Mouse (Mus musculus) urinary bladder, adult 2 months (tissue): Measurements from ENCODE around the gene Stxbp5. TPM values are rescaled to one million over a fixed set of nuclear protein-coding genes. Genes with fewer than 3 reads are reported as not detected.
"Not testable (repeated sequence)": the region's sequence is repeated elsewhere in the genome, so short reads cannot be mapped to it uniquely, and the experiment has no call there.

Experiments used
- DNase-seq: peaks from one replicate; pipeline ENCODE4 v3.0.0; 2022; ENCODE audit warnings: low spot score
- polyA plus RNA-seq: library from polyadenylated mRNA; depleted of rRNA; stranded (reverse); fragments of >200 nt; gene quantifications from 2 replicates; pipeline ENCODE4 v1.2.3, GENCODE M21; 2012; rRNA removed

Stxbp5 gene
- 16.8 and 20.8 TPM in 2 replicates for polyA plus RNA-seq

DNA sequence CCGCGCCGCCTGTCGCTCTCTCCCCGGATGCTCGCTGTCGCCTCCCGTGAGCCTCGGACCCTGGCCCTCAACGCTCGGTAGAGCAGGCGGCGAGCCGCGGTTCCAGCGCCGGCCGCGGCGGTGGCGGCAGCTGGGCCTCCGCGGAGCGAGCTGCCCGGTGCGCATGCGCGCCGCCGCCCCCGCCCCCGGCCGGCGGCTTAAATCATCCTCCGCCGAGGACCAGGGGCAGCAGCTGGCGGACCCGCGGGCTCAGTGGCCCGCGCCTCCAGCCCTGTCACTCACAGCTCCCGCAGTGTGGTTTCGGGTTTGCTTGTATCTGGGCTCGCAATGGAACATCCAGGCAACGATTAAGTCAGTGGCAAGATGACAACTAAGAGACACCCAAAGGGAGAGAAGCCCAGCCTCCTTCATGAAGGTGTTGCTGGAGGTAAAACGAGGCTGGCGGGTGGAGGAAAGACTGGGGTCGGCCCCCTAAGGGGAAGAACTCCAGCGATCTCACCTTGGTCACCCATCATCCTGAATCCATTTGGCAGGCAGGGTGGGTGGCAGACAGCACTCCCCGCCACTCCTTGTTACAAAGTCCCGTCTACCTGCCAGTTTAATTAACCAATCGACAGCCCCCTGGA, at the start of gene Stxbp5:
TSS of gene Stxbp5 (minus strand) at position 9 of the 626 bp plus-strand sequence.
- peak; percentile 86 for DNase-seq

DNA sequence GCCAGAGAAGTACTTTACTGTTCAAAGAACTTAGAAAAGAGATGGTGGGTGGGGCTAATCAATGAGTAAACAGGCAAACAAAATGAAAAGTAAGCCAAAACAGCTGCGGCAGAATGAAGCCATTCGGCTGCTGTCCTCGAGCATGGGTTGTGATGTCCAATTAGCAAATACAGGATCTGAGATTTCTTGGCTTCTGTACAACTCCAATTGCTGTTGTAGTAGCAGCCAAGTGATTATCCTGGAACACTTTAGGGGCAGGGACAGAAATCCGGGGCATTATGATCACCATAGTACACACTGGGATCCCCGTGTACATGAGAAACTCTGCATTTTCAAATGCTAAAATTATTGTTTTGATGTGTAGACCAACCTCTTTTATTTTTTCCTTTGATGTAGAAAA, 11.5 kb upstream of the Stxbp5 start:
- DNase-seq = no peak

DNA sequence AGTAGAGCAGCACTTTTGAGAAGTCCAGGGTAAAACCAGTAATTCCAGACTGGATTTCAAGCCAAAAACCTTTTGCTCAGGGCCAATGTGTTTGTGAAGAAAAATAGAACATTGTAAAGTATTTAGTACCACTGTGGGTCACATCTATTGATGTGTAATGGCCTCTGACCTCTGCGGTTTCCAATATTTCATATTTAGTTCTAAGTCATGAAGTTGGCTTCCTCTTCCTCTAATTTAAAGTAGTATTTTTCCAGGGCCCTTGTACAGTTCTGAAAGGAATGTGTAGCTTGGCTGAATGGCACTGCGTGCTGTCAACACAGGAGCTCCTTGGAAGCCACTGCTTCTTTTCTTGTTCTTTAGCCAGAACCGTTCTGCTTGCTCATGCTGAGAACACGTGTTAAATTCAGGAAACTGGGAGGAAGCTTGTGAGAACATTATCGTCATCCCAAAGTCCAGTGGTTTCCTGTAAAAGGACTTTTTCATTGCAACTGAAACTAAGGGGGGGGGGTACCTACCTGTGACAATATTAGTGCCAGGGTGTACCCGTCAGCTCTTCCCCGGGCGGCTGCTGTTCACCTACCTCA, 7.1 kb upstream of the Stxbp5 start:
- no peak for DNase-seq

DNA sequence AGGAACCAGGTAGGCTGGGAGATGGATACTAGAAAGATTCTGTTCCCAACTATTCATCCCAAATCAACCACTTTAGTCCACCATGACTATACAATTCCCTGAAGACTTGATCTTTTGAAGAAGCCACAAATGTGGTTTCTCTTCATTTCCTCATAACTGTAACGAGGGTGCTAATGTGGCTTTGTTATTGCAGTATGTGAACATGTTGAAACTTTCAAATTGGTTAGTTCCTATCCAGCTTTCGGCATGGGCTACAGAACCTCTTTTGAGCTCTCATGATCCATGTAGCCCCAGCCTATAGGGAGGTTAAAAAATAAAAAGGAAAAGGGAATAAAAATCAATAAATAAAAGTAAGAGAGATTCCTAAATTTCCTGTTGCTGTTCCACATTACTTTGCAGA, 6.6 kb upstream of the Stxbp5 start:
- no peak for DNase-seq

DNA sequence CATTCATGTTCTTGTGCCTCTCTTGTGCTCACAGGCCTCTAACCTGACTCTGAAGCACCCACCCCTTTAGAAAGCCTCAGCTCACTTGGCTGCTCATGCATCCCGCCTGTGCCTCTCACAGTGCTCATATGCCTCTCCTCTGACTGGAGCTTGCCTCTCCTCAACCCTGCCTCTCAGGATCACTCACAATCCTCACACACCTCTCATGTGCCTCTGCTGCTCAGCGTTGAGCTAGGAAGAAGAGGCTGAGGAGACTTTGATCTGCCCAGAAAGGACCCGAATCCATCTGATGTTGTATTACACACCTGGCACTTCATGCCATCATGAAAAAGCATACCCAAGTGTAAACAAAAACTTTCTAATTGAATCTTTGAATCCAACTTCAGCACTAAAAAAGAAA, 5.3 kb upstream of the Stxbp5 start:
- DNase-seq = no peak

DNA sequence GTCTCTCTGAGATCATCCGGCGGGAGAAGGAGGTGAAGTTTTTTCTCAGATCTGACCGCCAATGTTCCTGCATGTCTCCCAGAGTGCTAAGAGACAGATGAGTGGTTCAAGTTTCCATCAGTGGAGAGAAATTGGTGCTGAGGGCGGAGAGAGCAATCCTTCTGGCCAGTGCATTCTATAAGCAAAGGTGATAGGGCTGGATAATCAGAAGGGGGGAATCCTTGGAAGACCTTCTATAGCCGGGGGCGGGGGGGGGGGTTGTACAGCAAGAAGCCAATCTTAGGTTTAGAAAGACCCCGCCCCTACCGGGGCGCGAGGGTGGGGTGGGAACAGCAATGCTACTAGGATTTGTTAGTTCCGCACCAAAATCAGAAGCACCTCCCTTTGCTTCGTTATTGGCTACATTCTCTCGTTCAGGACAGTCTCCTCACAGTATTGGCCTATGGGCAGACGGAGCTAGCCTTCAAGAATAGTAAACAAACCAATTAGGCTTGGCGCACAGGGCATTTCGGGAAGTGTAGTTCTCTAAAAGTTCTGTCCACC, 889 bp upstream of the Stxbp5 start:
- DNase-seq = peak; percentile 34

DNA sequence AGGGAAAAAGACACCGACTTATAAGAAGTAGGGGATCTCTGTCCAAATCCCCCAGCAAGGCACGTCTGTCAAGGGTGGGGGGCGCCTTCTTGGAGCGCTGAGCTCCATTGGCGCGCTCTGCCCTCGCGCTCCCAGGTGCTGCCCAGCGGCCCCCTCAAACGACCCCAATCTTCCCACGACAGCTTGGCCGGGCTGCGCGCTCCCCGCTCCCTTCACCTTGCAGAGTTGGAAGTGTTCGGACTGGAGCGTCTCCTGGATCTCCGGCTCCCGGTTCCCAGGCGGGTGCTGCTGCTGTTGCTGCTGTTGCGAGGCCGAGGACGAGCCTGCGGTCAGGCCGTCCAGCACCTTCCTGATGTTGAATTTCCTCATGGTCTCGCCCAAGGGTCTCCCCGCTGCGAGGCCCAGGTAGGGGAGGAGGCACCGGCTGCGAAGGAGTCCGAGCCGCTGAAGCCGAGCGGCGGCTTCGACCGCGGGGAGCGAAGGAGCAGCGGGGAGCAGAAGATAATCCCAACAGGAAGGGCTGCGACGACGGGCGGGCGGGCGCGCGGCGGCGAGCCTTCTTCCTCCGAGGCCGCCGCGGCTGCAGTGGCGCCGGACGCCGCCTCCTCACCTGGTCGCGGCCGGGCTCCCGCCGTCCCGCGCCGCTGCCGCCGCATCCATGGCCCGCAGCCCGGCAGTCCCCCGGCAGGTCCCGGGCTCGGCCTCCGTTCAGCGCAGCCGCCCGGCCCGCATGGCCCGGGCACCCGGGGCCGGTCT, 386 bp downstream of the Stxbp5 start:
- peak; percentile 59 for DNase-seq

DNA sequence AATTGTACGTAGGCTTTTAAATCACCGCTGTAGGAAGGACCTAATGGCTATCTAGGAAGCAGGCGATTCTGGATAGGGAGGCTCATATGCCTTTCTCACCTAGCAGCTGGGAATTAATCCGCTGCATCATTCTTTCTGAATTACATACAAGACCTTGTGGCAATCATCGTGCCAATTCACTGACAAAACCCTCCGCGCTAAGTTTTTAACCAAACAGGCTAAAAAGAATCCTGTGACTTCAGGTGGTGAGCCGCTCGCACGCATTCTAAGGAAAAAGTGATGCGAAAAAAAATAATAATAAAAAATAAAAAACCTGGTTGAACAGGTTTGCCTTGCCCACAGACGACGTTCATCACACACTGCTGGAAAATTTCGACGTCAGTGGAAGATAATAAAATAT, 1.1 kb downstream of the Stxbp5 start:
- DNase-seq = no peak

DNA sequence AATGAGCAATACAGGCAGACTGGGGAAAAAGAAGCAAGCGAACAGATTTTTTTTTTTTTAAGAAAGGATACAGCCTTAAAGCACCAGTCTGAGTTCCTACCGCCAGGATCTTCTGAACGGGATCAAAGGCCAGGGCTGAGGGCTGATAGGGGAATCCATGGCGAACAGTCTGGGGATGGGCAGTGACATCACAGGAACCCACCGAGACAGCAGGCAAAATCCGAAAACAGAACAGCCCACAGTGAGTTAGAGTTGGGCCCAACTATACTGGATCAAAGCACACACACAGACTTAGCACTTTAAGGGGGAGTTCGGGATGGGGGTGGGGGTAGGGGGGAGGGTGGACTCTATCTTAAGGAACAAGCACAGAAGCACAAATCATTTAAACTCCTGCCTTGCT, 1.8 kb downstream of the Stxbp5 start:
- DNase-seq = no peak

DNA sequence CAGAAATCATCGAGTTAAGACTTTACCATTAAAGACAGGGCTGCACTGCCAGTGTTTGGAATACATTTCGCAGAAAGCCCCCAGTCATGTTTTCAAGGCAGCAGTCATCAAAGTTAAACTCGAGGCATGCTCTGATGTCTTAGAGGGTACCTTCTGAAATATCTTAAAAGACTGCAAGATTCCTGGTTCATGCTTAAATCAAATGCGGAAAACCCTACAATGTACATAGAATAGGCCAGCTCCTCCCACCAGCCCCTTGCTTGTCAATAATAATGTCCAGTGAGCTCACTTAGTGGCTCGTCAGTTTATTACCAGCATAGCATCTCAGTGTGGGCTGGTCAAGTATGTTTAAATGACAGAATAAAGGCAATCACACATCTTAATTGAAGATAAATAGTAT, 3.0 kb downstream of the Stxbp5 start:
- DNase-seq = no peak

DNA sequence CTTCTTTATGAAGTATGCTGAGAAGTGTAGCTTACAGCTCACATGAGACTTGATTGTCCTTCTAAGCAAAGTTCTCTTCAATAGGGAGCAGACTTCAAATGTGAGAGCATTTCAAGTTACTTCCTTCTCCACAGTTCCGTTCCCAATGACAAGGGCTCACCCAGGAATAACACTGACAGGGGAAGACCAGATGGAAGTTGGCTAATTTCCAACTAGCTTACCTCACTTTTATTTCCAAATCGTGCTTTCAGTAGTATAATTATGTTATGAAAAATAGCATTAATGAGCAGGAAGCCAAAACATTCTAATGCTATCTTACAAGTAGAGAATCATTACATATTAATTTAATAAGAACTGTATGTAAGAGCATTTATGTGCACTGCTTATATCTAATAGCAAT, 7.3 kb downstream of the Stxbp5 start:
- DNase-seq = no peak

DNA sequence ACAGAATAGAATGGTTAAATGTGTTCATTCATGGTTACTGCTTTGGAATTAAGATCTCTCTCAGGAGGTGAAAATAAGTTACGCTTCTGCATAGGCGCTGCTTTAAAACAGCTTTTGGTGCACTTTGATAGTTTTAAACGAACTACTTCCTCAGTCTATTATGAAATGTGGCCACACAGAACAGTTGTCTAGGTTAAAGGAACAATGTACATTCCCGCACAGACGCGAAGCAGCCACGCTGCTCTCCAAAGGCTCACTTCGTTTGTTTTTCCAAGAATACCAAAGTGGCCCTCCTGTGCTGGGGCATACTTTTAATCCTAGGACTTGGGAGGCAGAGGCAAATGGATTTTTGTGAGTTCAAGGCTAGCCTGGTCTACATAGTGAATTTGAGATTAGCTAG, 11.2 kb downstream of the Stxbp5 start:
- DNase-seq = no peak

DNA sequence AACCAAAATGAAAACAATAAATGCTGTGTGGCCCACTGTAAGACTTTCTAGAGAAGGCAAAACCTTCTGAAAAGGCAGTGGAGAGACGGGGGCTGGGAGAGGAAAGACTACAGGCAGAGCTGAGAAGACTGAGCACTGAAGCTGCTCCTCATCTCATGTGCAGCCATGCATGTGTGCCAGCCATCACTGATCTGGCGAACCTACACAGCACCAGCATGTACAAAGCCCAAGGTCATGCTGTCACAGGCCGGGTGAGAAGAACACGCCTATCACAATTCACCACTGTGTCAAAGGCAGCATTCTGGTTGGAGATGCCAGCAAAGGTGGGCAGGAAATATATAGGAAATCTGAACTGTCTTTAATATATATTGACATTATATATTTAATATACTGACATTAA, 12.2 kb downstream of the Stxbp5 start:
- no peak for DNase-seq

DNA sequence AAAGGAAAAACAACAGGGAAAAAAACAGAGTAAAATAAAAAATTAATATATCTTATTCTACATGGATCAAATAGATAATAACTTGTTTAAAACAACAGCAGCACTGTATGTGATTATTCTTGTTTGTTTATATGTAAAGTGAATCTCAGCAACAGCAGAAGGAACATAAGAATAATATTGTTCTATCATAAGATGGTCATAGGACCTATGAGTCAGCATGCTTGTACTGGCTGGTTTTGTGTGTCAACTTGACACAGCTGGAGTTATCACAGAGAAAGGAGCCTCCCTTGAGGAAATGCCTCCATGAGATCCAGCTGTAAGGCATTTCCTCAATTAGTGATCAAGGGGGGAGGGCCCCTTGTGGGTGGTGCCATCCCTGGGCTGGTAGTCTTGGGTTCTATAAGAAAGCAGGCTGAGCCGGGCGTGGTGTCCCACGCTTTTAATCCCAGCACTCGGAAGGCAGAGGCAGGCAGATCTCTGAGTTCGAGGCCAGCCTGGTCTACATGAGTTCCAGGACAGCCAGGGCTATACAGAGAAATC, 19.0 kb downstream of the Stxbp5 start:
- not testable (repeated sequence) for DNase-seq

DNA sequence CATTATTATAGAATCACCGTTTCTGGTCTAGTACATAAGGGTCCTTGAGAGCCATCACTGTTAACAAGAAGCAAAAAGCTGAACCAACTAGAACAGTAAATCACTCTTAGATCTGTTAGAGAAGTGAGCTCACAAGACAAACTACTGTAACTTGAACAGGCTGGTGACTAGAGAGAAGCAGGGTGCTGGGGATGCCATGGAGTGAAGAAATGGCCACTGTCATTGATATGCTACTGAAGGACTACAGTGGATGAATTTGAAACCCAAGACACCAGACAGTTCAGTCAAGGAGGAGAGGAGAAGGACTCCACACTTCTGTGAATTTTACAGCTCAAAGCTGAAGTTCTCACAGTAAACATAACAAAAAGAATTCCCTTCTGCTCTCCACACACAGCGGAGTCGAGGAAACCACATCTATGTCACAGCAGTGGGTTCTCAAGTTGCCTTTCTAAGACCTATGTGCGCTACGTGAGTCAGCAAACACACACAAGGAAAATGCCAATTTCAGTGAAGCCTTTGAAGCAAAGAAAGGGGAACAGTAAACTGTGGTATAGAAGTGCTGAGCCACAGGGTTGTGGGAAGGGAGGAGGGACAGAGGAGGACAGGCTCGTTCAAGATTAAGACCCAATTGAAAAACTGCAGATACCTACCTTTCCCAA, 20.7 kb downstream of the Stxbp5 start:
- no peak for DNase-seq

DNA sequence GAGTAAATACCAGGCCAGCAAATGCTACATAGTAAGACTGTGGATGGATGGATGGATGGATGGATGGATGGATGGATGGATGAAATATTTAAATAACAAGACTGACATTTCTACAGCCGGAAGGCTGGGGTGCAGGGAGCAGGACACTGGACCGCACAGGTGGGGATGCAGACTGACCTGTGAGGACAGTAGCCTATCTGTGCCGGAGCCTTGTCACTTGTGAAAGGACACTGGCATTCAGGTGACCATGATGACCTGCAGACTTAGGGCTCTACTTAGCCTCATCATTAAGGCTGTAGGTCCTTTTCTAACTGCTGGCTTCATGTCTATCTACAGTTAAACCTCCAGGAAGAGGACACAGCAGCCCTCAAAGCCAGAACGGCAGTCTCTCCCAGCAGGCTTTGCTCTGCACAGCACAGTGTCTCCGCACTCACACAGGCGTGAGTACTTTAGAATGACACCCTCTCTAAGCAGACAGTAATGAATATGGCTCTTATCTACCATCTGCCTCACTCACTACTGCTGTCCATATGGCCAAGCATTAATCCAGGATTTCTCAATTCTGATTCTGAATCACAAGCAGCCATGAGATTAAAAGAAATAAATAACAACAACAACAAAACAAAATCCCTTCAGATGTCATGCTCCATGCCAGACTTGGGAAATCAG, 21.9 kb downstream of the Stxbp5 start:
- DNase-seq = no peak

DNA sequence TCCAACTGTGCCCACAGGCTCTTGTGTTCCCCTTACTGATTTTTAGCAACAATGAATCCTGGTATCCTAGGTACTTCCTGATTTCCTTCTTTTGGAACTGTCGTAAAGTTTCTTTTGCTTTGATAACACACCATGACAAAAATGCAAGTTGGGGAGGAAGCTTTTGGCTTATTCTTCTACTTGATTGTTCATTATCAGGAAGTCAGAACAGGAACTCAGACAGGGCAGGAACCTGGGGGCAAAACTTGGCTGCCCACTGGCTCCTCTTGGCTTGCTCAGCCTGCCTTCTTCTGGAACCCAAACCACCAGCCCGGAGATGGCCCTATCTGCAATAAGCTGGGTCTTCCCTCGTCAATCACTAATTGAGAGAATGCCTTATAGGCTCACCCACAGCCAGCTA, 25.0 kb downstream of the Stxbp5 start:
- DNase-seq = no peak

DNA sequence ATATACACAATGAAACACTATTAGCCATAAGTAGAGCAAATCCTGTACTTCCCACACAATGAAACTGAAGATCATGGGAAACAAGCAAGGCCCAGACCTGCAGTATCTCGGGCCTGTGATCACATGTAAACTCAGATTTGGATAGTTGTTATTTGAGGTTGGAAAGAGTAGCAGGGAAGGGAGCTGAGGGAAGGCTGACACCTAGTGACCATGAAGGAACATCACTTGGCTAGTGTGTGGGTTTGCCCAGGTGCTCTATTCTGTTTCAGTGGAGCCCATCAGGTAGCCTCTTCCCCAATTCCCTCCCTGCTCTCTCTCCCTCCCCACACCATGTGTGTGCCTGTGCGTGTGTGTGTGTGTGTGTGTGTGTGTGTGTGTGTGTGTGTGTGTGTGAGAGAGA, 28.7 kb downstream of the Stxbp5 start:
- DNase-seq = no peak

DNA sequence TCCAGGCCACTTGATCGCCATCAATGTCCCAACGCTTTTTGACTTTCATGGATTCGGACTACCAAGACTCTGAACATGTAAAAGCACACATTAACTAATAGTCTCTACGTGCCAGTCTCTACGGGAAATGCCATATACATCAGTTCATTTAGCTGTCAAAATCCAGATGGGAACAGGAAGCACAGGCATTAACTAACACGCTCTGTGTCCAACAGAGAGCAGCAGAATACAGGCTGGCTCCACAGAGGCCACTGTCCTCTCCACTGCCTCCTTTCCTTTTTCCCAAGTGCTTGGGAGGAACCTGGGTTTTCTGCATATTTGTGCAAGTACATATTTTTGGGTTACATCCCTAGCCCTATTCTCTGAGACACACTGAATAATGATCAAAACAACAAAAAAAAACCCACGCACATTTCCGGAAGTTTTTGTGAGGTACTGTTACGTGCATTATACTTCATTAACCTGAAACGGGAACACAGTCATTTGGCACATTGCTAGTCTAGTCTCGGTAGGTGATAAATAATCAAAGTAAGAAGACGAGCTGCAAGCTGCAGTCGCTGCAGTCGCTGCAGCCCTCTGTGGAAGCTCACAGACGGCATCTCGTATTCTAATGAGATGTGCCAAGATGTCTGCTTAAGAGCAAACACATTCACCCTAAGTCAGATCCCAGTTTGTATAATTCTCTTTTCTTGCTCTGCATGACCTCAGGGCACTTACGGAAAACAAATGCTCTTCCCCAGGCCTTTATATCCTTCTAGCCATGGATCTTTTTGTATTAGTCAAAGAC, 33.9 kb downstream of the Stxbp5 start:
- no peak for DNase-seq

DNA sequence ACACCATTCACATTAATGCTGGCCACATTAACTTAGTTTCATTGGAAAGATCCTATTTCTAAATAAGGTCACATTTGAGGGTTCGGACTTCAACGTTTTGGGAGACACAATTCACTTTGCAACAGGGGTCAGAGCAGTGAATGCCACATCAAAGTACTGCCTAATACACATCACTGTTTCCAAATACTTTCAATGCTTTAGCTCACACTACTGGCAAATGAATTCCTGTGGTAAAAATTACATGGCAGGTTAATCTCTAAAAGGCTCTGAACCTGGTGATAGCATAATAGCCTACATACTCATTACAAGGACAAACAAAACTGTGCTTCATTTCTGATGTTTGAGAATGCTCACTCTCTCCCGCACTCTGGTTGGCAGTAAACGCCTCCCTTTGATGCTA, 40.9 kb downstream of the Stxbp5 start:
- no peak for DNase-seq

DNA sequence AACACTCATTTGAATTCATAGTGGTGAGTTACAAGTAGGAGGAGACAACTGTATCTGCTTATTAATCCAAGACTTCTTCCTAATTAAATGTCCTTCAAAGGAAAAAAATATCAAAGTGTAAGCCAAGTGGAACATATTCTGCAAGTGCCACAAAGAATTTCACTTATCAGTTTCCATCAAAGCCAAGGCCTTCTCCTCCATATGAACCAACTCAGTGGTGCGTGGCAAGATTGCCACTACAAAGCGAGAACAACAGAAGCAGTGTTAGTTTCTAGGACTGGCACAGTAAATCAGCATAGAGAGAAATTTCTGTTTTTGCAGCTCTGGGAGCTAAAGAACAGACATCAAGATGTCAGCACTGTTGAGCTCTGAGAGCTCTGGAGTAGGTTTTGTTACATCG, 41.4 kb downstream of the Stxbp5 start:
- no peak for DNase-seq
